Mouse (Mus musculus) megakaryocyte, adult 5-6 weeks (primary cell): ENCODE data around the gene Pvrig. TPM values are rescaled to one million over a fixed set of nuclear protein-coding genes. Genes with fewer than 3 reads are reported as not detected.
A peak's percentile ranks its signal among the peaks of the same experiment; 100 is the strongest.
"Not testable (repeated sequence)": the region's sequence is repeated elsewhere in the genome, so short reads cannot be mapped to it uniquely, and the experiment has no call there.

Experiments
- ATAC-seq: 2 replicates; pipeline ENCODE4 v1.8.0; 2016; ENCODE audit warnings: mild to moderate bottlenecking, inconsistent platforms; ENCODE audit not compliant: poor library complexity, severe bottlenecking
- total RNA-seq, 2 experiments: library from RNA; stranded (forward) in 1 of 2; stranded (reverse) in 1 of 2; fragments of 153-499, 151-499 nt in 1 of 2; fragments of 221-1000, 200-1000 nt in 1 of 2; gene quantifications; 2 replicates each; pipeline versions ENCODE4 v1.2.3 to v1.2.4; 2015 to 2017

Gene Pvrig
- total RNA-seq (2015) (0.50 TPM in 1 of 2 replicates, not detected in the other), total RNA-seq (2017) (0.11 TPM in 1 of 2 replicates, not detected in the other)

DNA sequence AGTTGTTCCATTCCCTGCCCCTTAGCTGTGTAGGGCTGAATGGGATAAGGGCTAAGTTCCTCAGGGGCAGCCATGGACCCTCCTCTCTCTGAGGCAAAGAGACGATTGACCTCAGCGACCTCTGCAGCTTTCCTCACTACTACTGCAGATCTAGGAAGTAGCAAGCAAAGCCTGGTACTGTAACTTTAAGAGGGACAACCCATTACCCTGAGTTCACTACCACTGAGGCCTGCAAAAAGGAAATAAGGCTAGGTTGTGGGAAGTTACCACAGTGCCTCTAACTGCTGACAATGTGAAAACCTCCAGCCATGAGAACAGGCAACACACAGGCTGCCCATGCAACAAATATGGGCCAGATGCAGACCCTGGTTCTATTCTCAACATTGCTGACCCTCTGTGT lies at the start of gene Pvrig:
Gene Pvrig, plus strand, starts transcription at position 301 of the 400 bp plus-strand sequence.
- ATAC-seq: peak; percentile 47

DNA sequence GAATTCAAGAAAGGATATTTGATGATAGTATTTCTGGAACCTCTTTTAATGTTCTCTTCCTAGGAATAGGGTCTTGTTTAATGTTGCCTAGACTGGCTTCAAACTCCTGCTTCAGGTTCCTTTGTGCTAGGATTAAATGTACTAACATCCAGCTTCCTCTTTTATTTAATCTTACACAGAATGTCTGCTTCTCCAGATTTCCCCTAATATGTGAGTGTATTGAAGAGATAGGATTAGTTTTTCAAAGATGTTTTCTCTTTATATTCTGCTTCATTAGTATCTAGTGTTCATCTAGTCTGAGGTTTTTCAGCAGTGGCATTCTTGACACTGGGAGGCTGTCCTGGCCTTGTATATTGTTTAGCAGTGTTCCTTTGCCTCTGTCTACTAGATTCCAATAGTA lies 47.6 kb upstream of the Pvrig start:
- no peak for ATAC-seq

DNA sequence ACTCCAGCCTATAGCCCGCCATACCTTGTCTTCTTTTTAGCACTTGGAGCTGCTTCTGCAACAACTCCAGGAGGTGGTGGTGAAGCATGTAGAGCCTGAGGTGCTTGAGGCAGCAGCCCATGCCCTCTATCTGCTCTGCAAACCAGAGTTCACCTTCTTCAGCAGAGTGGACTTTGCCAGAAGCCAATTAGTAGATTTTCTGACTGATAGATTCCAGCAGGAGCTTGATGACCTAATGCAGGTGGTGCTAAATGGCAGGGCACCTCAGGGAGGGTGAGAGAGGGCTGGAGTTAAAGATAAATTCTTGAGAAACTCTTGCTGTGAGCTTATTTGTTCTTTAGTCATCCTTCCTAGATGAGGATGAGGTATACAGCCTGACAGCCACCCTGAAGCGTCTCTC lies 42.1 kb upstream of the Pvrig start:
- no peak for ATAC-seq

DNA sequence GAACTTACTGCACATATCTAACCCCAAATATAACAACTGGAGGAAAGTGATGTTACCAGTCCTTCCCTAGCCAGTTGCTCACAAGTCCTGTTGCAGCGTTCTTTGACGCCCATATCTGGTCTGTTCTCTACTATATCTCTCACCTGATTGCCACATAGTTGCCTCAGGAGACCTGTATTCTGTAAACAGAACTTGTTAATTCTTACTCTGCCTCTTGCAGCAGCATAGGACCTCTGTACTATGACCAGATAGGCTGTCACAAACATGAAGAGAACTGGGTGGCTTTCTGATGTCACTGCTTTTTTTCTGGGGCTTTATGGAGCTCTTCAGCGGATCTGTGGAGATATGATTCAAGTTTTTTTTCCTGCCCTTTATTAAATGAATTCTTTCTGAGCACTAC lies 29.0 kb upstream of the Pvrig start:
- ATAC-seq: no peak

DNA sequence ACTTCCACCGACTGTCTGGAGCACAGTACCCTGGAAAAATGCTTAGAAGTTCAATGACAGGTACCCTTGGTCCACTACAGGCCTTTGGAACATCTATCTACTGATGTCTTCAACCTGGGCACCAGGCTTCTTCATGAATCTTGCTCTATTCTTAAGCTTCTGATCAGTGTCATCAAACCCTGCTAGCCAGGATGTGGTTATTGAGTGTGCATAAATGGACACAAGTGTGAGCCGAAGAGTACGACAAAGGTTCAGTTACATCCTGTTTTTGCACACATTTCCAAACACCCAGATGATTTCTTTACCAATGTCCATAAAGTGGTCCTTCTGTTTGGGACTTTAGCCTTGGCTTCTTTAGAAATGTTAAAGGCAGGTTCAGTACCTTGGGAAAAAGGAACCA lies 1.5 kb downstream of the Pvrig start:
- peak; percentile 34; the same call in 1 of the 2 replicates for ATAC-seq

DNA sequence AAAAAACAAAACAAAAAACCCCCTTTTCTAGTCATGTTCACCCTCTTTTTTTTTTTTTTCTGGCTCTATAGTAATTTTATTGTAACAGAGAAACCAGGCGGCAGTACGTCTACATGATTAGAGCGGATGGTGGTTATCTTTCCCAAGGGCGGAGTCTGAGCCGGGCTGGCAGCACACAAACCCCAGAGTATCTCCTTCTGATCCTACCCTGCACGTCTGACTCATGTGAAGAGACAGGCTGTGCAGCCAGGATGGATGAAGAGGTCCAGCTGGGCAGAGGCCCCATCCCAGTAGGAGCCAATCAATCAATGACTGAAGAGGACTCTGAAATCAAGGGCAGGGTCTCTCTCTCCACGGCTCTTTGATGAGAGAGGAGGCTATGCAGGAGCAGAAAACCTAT lies 21.4 kb downstream of the Pvrig start:
- not testable (repeated sequence) for ATAC-seq

DNA sequence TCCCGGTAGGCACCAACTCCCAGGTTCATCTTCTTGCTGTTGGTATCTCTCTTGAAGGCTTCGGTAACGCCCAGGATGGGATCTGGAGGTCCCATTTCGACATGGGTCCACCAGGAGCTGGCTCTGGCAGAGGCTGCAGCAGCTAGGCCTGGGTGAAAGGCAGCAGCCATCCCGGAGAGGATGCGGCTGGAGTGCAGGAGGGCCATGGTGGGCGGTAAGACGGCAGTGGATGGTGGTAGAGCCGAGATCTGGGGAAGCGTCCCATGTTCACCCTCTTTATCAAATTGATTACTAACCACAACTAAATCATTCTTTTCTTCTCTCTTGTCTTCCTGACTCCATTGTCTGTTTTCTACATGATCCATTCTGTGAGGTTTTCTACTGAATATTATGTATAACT lies 23.6 kb downstream of the Pvrig start:
- 0 out of 2 replicates have a peak, but pooled peaks have one; percentile 40 for ATAC-seq

Other genes with a start within 250 kb of the Pvrig start
- gene Zscan21, start 225.1 kb upstream of the Pvrig start, total RNA-seq (2015): 10.3 and 12.2 TPM in 2 replicates
- gene Zscan21, start 225.1 kb upstream of the Pvrig start, total RNA-seq (2017): 7.2 and 7.7 TPM in 2 replicates
- gene Zfp113, start 186.2 kb upstream of the Pvrig start, total RNA-seq (2015): 1.4 and 5.4 TPM in 2 replicates
- 2.0 and 3.5 TPM in 2 replicates for gene Zfp113, start 186.2 kb upstream of the Pvrig start, total RNA-seq (2017)
- gene Cops6, start 180.9 kb upstream of the Pvrig start, total RNA-seq (2015): 115 and 124 TPM in 2 replicates
- gene Cops6, start 180.9 kb upstream of the Pvrig start, total RNA-seq (2017): 34.7 and 37.8 TPM in 2 replicates
- 11.3 and 11.7 TPM in 2 replicates for gene Ap4m1, start 170.0 kb upstream of the Pvrig start, total RNA-seq (2015)
- 23.5 and 28.5 TPM in 2 replicates for gene Ap4m1, start 170.0 kb upstream of the Pvrig start, total RNA-seq (2017)
- gene Mcm7, start 169.5 kb upstream of the Pvrig start, total RNA-seq (2015): 114 and 128 TPM in 2 replicates
- 184 and 191 TPM in 2 replicates for gene Mcm7, start 169.5 kb upstream of the Pvrig start, total RNA-seq (2017)
- gene Taf6, start 154.5 kb upstream of the Pvrig start, total RNA-seq (2015): 23.4 and 25.6 TPM in 2 replicates
- gene Taf6, start 154.5 kb upstream of the Pvrig start, total RNA-seq (2017): 28.5 and 41.1 TPM in 2 replicates
- gene Cnpy4, start 154.5 kb upstream of the Pvrig start, total RNA-seq (2015): 24.0 and 25.5 TPM in 2 replicates
- gene Cnpy4, start 154.5 kb upstream of the Pvrig start, total RNA-seq (2017): 41.7 and 48.3 TPM in 2 replicates
- gene Mblac1, start 147.6 kb upstream of the Pvrig start, total RNA-seq (2015): 5.3 and 6.5 TPM in 2 replicates
- 4.6 and 5.8 TPM in 2 replicates for gene Mblac1, start 147.6 kb upstream of the Pvrig start, total RNA-seq (2017)
- 0.87 and 1.2 TPM in 2 replicates for gene Nxpe5, start 116.1 kb upstream of the Pvrig start, total RNA-seq (2015)
- 1.4 and 2.0 TPM in 2 replicates for gene Nxpe5, start 116.1 kb upstream of the Pvrig start, total RNA-seq (2017)
- 187 and 189 TPM in 2 replicates for gene Lamtor4, start 86.5 kb upstream of the Pvrig start, total RNA-seq (2015)
- gene Lamtor4, start 86.5 kb upstream of the Pvrig start, total RNA-seq (2017): 97.6 and 122 TPM in 2 replicates
- 51.5 and 53.9 TPM in 2 replicates for gene BC037034, start 77.9 kb upstream of the Pvrig start, total RNA-seq (2015)
- 49.2 and 54.9 TPM in 2 replicates for gene BC037034, start 77.9 kb upstream of the Pvrig start, total RNA-seq (2017)
- not detected in 2 replicates for gene Gal3st4, start 69.1 kb upstream of the Pvrig start, total RNA-seq (2015)
- gene Gal3st4, start 69.1 kb upstream of the Pvrig start, total RNA-seq (2017): not detected in 2 replicates
- gene Gm43720, start 62.0 kb upstream of the Pvrig start, total RNA-seq (2015): not detected in 2 replicates
- gene Gm43720, start 62.0 kb upstream of the Pvrig start, total RNA-seq (2017): not detected in 2 replicates
- 0.25 and 1.3 TPM in 2 replicates for gene Gpc2, start 62.0 kb upstream of the Pvrig start, total RNA-seq (2015)
- 3.1 and 3.6 TPM in 2 replicates for gene Gpc2, start 62.0 kb upstream of the Pvrig start, total RNA-seq (2017)
- gene Stag3, start 61.7 kb upstream of the Pvrig start, total RNA-seq (2015): 11.6 and 14.8 TPM in 2 replicates
- gene Stag3, start 61.7 kb upstream of the Pvrig start, total RNA-seq (2017): 12.5 and 26.0 TPM in 2 replicates
- gene Zfp157, start 99.5 kb downstream of the Pvrig start, total RNA-seq (2015): 9.1 and 15.3 TPM in 2 replicates
- gene Zfp157, start 99.5 kb downstream of the Pvrig start, total RNA-seq (2017): 10.8 and 11.1 TPM in 2 replicates
- not detected in 2 replicates for gene 1700123K08Rik, start 222.8 kb downstream of the Pvrig start, total RNA-seq (2015)
- gene 1700123K08Rik, start 222.8 kb downstream of the Pvrig start, total RNA-seq (2017): not detected in 2 replicates